Mouse (Mus musculus): ENCODE data around the gene Vmo1.

- TF ChIP-seq NELFE (IDR thresholded peaks at IDR 0.05; ENCODE audit: low read depth, low read length) (peak; percentile 89), CTCF (IDR thresholded peaks at IDR 0.05 in 2 of 3, conservative IDR thresholded peaks at IDR 0.05 in 1 of 3; ENCODE audit: control insufficient read depth in 1 of 3, insufficient read depth in 1 of 3, low read depth in 2 of 3, low read length in 3 of 3, poor library complexity in 1 of 3, severe bottlenecking in 1 of 3) (peak in 1 of 3 experiments; percentile 8; a peak in 1 of 6 replicates), ZC3H11A (IDR thresholded peaks at IDR 0.05; ENCODE audit: low read depth, low read length) (no peak), ETS1 (IDR thresholded peaks at IDR 0.05; ENCODE audit: low read depth, low read length) (no peak; the same call in 1 of the 2 replicates), ZNF384 (IDR thresholded peaks at IDR 0.05; ENCODE audit: low read depth, low read length) (no peak), E2F4 (IDR thresholded peaks at IDR 0.05; ENCODE audit: borderline replicate concordance, low read depth, low read length) (no peak), POLR2A (IDR thresholded peaks at IDR 0.05; ENCODE audit: control insufficient read depth in 1 of 2, insufficient read depth in 1 of 2, low read depth in 1 of 2, low read length in 2 of 2, poor library complexity in 1 of 2) (peak; percentile 75 to 87), TCF12 (IDR thresholded peaks at IDR 0.05; ENCODE audit: low read depth, low read length) (peak; percentile 63; the same call in 1 of the 2 replicates), POLR2AphosphoS2 (IDR thresholded peaks at IDR 0.05; ENCODE audit: low read length) (peak; percentile 43; the same call in 1 of the 2 replicates), GATA1 (IDR thresholded peaks at IDR 0.05; ENCODE audit: low read depth, low read length) (peak; percentile 20; the same call in 1 of the 2 replicates), USF2 (IDR thresholded peaks at IDR 0.05; ENCODE audit: borderline replicate concordance in 1 of 2, insufficient read depth in 1 of 2, low read depth in 1 of 2, low read length in 2 of 2) (no peak)
Observed at GRCm38 (mm10) chr11:70562287-70562994, 48.0 kb upstream of the Vmo1 start, which contains the start of gene Mink1.

Measured in MEL (cell line).